8 mouse cellular contexts compared by ENCODE assay signal in genomic region chr4:131836891-131837491, GRCm38 (mm10). TPM values are rescaled to one million over a fixed set of nuclear protein-coding genes. Genes with fewer than 3 reads are reported as not detected.
DNase-seq lines count a peak whose midpoint lies in the region; ATAC-seq and TF ChIP-seq lines count a peak whose summit lies in the region.

No protein-coding gene starts in this region.

- no peaks in the 10 kb centered on the region; the same call in 1 of the 2 replicates for H3K4me1 ChIP-seq in bone marrow macrophage, adult 2 months (ENCODE audit: control insufficient read depth, insufficient read depth, low read length)
- peaks cover 43% of the 10 kb centered on the region for H3K4me1 ChIP-seq in forebrain, embryonic 12.5 days
- H3K4me1 ChIP-seq in hindbrain, embryonic 10.5 days (replicated peaks) = peaks cover 55% of the 10 kb centered on the region
- peaks cover 38% of the 10 kb centered on the region for H3K4me1 ChIP-seq in limb, embryonic 15.5 days
- peaks cover 11% of the 10 kb centered on the region for H3K4me1 ChIP-seq in midbrain, embryonic 16.5 days (ENCODE audit: control insufficient read depth, insufficient read depth, low read length)

- H3K36me3 ChIP-seq in forebrain, embryonic 12.5 days (replicated peaks) = no peaks in the 10 kb centered on the region
- no peaks in the 10 kb centered on the region for H3K36me3 ChIP-seq in hindbrain, embryonic 10.5 days
- no peaks in the 10 kb centered on the region for H3K36me3 ChIP-seq in limb, embryonic 15.5 days
- H3K36me3 ChIP-seq in midbrain, embryonic 16.5 days (ENCODE audit: control insufficient read depth, insufficient read depth, low read length) = no peaks in the 10 kb centered on the region

- H3K9me3 ChIP-seq in forebrain, embryonic 12.5 days = no peaks in the 10 kb centered on the region
- no peaks in the 10 kb centered on the region for H3K9me3 ChIP-seq in hindbrain, embryonic 10.5 days
- H3K9me3 ChIP-seq in limb, embryonic 15.5 days = no peaks in the 10 kb centered on the region
- no peaks in the 10 kb centered on the region for H3K9me3 ChIP-seq in midbrain, embryonic 16.5 days (replicated peaks; ENCODE audit: control insufficient read depth, low read length, poor library complexity, severe bottlenecking)

- no peak for TF ChIP-seq POLR2A in bone marrow macrophage, adult 2 months (IDR thresholded peaks at IDR 0.05; ENCODE audit: borderline replicate concordance, low read depth, low read length)

- intact Hi-C loops in left cerebral cortex, postnatal 36 days (cut with DNase I) = loop anchor here (5.0 to 10.0 kb wide), 5 partner anchors 55 to 585 kb away; no protein-coding TSS in a partner anchor

- peak overlapping the region; percentile 89 for H3K9ac ChIP-seq in forebrain, embryonic 12.5 days
- H3K9ac ChIP-seq in limb, embryonic 15.5 days = peak overlapping the region; percentile 63
- H3K9ac ChIP-seq in midbrain, embryonic 16.5 days (ENCODE audit: low read depth, low read length) = peak overlapping the region; percentile 79

- ATAC-seq in forebrain, embryonic 12.5 days (ENCODE audit: low FRiP score) = peak; percentile 34
- no peak for ATAC-seq in limb, embryonic 15.5 days (ENCODE audit: insufficient number of reproducible peaks, low FRiP score, low TSS enrichment, low read depth)
- peak; percentile 23; the same call in 1 of the 2 replicates for ATAC-seq in midbrain, embryonic 16.5 days

- 0% methylated on average over 70 of the region's 76 CpGs for whole genome bisulfite sequencing in forebrain, embryonic 12.5 days
- under 1% methylated on average over 76 of the region's 76 CpGs for WGBS in hindbrain, embryonic 10.5 days
- WGBS in limb, embryonic 15.5 days = under 1% methylated on average over 74 of the region's 76 CpGs
- WGBS in midbrain, embryonic 16.5 days = under 1% methylated on average over 62 of the region's 76 CpGs

- TF ChIP-seq CTCF in bone marrow macrophage, adult 2 months (IDR thresholded peaks at IDR 0.05; ENCODE audit: low read depth, low read length) = no peak

- H3K27ac ChIP-seq in bone marrow macrophage, adult 2 months (ENCODE audit: insufficient read depth, low read depth, low read length) = no peak overlapping the region
- no peak overlapping the region for H3K27ac ChIP-seq in forebrain, embryonic 12.5 days
- H3K27ac ChIP-seq in hindbrain, embryonic 10.5 days = peak overlapping the region; percentile 87
- H3K27ac ChIP-seq in limb, embryonic 15.5 days = no peak overlapping the region
- no peak overlapping the region for H3K27ac ChIP-seq in midbrain, embryonic 16.5 days (ENCODE audit: low read length)

- H3K4me2 ChIP-seq in forebrain, embryonic 12.5 days = peak overlapping the region; percentile 98
- H3K4me2 ChIP-seq in limb, embryonic 15.5 days = peak overlapping the region; percentile 99
- peak overlapping the region; percentile 93 for H3K4me2 ChIP-seq in midbrain, embryonic 16.5 days (ENCODE audit: low read length)

- peak overlapping the region; percentile 55 for H3K4me3 ChIP-seq in bone marrow macrophage, adult 2 months (ENCODE audit: insufficient read depth, low read length)
- peak overlapping the region; percentile 77 for H3K4me3 ChIP-seq in forebrain, embryonic 12.5 days (replicated peaks)
- H3K4me3 ChIP-seq in hindbrain, embryonic 10.5 days = peak overlapping the region; percentile 75
- H3K4me3 ChIP-seq in limb, embryonic 15.5 days = peak overlapping the region; percentile 68
- peak overlapping the region; percentile 56 for H3K4me3 ChIP-seq in midbrain, embryonic 16.5 days (ENCODE audit: low read depth, low read length)

- DNase-seq in left cerebral cortex, postnatal 36 days (ENCODE audit: low spot score in 2 of 2) = peak; percentile 25 to 47
- no peak for DNase-seq in left cerebral cortex, adult 9 months (ENCODE audit: low spot score in 2 of 2)
- peak; percentile 68 for DNase-seq in hindbrain, embryonic 10.5 days (ENCODE audit: low spot score)
- DNase-seq in urinary bladder, postnatal 14 days (ENCODE audit: low spot score) = peak; percentile 47

- peaks cover 53% of the 10 kb centered on the region for H3K27me3 ChIP-seq in forebrain, embryonic 12.5 days
- peaks cover 68% of the 10 kb centered on the region for H3K27me3 ChIP-seq in hindbrain, embryonic 10.5 days (ENCODE audit: insufficient read depth, poor library complexity, severe bottlenecking)
- peaks cover 41% of the 10 kb centered on the region for H3K27me3 ChIP-seq in limb, embryonic 15.5 days
- peaks cover 25% of the 10 kb centered on the region for H3K27me3 ChIP-seq in midbrain, embryonic 16.5 days (ENCODE audit: control insufficient read depth, insufficient read depth, low read depth, low read length)

RNA-seq across cellular contexts. Expression of gene Ptpru, which starts 1.1 kb away (rescaled TPM):
- 10 to 100 TPM; 44.6 to 57.4 TPM for total RNA-seq in left cerebral cortex, postnatal 36 days (2021)
- polyA plus RNA-seq in bone marrow macrophage, adult 2 months (2012; ENCODE audit: insufficient read depth, insufficient read length, missing spikeins) = 0.55 TPM in 1 of 2 replicates, not detected in the other
- 47.1 and 57.7 TPM in 2 replicates for polyA plus RNA-seq in forebrain, embryonic 12.5 days (2016; fragmentation: Nextera tagmentation; extraction: Ambion mirVana)
- 17.0 and 17.2 TPM in 2 replicates for polyA plus RNA-seq in hindbrain, embryonic 10.5 days (2016; fragmentation: Nextera tagmentation; extraction: Ambion mirVana)
- 9.9 and 14.1 TPM in 2 replicates for polyA plus RNA-seq in limb, embryonic 15.5 days (2015; fragmentation: Nextera tagmentation; extraction: Ambion mirVana)
- polyA plus RNA-seq in midbrain, embryonic 16.5 days (2015; fragmentation: Nextera tagmentation; extraction: Ambion mirVana) = 29.3 and 31.5 TPM in 2 replicates

RNA-seq across cellular contexts. Expression of gene Mecr, which starts 6.3 kb away (rescaled TPM):
- total RNA-seq in left cerebral cortex, postnatal 36 days (2021) = 10 to 100 TPM; 27.1 to 32.4 TPM
- 17.5 and 24.5 TPM in 2 replicates for polyA plus RNA-seq in bone marrow macrophage, adult 2 months (2012; ENCODE audit: insufficient read depth, insufficient read length, missing spikeins)
- polyA plus RNA-seq in forebrain, embryonic 12.5 days (2016; fragmentation: Nextera tagmentation; extraction: Ambion mirVana) = 40.4 and 41.7 TPM in 2 replicates
- 47.0 and 58.6 TPM in 2 replicates for polyA plus RNA-seq in hindbrain, embryonic 10.5 days (2016; fragmentation: Nextera tagmentation; extraction: Ambion mirVana)
- polyA plus RNA-seq in limb, embryonic 15.5 days (2015; fragmentation: Nextera tagmentation; extraction: Ambion mirVana) = 44.6 and 48.3 TPM in 2 replicates
- polyA plus RNA-seq in midbrain, embryonic 16.5 days (2015; fragmentation: Nextera tagmentation; extraction: Ambion mirVana) = 37.2 and 43.0 TPM in 2 replicates

RNA-seq across cellular contexts. Expression of gene Srsf4, which starts 36.4 kb away (rescaled TPM):
- 10 to 100 TPM; 70.3 to 76.8 TPM for total RNA-seq in left cerebral cortex, postnatal 36 days (2021)
- 51.8 and 56.0 TPM in 2 replicates for polyA plus RNA-seq in bone marrow macrophage, adult 2 months (2012; ENCODE audit: insufficient read depth, insufficient read length, missing spikeins)
- polyA plus RNA-seq in forebrain, embryonic 12.5 days (2016; fragmentation: Nextera tagmentation; extraction: Ambion mirVana) = 193 and 199 TPM in 2 replicates
- polyA plus RNA-seq in hindbrain, embryonic 10.5 days (2016; fragmentation: Nextera tagmentation; extraction: Ambion mirVana) = 139 and 141 TPM in 2 replicates
- 97.7 and 99.5 TPM in 2 replicates for polyA plus RNA-seq in limb, embryonic 15.5 days (2015; fragmentation: Nextera tagmentation; extraction: Ambion mirVana)
- 100 and 112 TPM in 2 replicates for polyA plus RNA-seq in midbrain, embryonic 16.5 days (2015; fragmentation: Nextera tagmentation; extraction: Ambion mirVana)

Comparison
In these comparisons a context has a peak if more than half of its experiments do, and no peak if none do; other contexts are left out.
1. DNase-seq: peak in left cerebral cortex, postnatal 36 days (2 of 2), hindbrain, embryonic 10.5 days (single experiment) and urinary bladder, postnatal 14 days (single experiment); none in left cerebral cortex, adult 9 months (0 of 2).
2. Peak in every context shown above with its lines, with median percentiles within 50 percentile points of each other: H3K4me3 ChIP-seq, H3K4me2 ChIP-seq and H3K9ac ChIP-seq.